Mouse (Mus musculus): ENCODE results near the gene Col6a2. TPM values are rescaled to one million over a fixed set of nuclear protein-coding genes. Genes with fewer than 3 reads are reported as not detected.
A peak's percentile ranks its signal among the peaks of the same experiment; 100 is the strongest.

Col6a2 gene
- polyA plus RNA-seq, 1 experiment from 2014 or later = 31.7 TPM

GRCm38 (mm10) chr10:76632630-76633029 lies 9.2 kb upstream of the Col6a2 start:
- Histone ChIP-seq H3K4me2 (no peak overlapping the region), H3K27ac (replicated peaks) (no peak overlapping the region), H3K4me3 (no peak overlapping the region), H3K4me1 (replicated peaks) (no peaks in the 10 kb centered on the region), H3K9me3 (no peaks in the 10 kb centered on the region), H3K9ac (no peak overlapping the region), H3K27me3 (no peaks in the 10 kb centered on the region), H3K36me3 (no peaks in the 10 kb centered on the region)
- no peak for ATAC-seq (ENCODE audit: low read depth)
- WGBS = 75% methylated on average over 8 of the region's 8 CpGs

GRCm38 (mm10) chr10:76630657-76631056 lies 7.2 kb upstream of the Col6a2 start:
- H3K36me3 ChIP-seq = no peaks in the 10 kb centered on the region
- no peaks in the 10 kb centered on the region for H3K4me1 ChIP-seq (replicated peaks)
- no peak for ATAC-seq (ENCODE audit: low read depth)
- H3K27me3 ChIP-seq = no peaks in the 10 kb centered on the region
- H3K4me2 ChIP-seq = no peak overlapping the region
- no peaks in the 10 kb centered on the region for H3K9me3 ChIP-seq
- no peak overlapping the region for H3K9ac ChIP-seq
- no peak overlapping the region for H3K27ac ChIP-seq (replicated peaks)
- H3K4me3 ChIP-seq = no peak overlapping the region
- WGBS = 88% methylated on average over 1 of the region's 1 CpGs

GRCm38 (mm10) chr10:76627714-76628113 lies 4.3 kb upstream of the Col6a2 start:
- 89% methylated on average over 5 of the region's 5 CpGs for WGBS
- H3K27ac ChIP-seq (replicated peaks) = no peak overlapping the region

GRCm38 (mm10) chr10:76624903-76625302 lies 1.5 kb upstream of the Col6a2 start:
- WGBS = 85% methylated on average over 7 of the region's 7 CpGs
- Histone ChIP-seq H3K27me3 (no peaks in the 10 kb centered on the region), H3K9ac (no peak overlapping the region), H3K4me2 (no peak overlapping the region), H3K9me3 (no peaks in the 10 kb centered on the region), H3K36me3 (no peaks in the 10 kb centered on the region), H3K4me1 (replicated peaks) (peaks cover 10% of the 10 kb centered on the region), H3K27ac (replicated peaks) (no peak overlapping the region), H3K4me3 (no peak overlapping the region)
- ATAC-seq (ENCODE audit: low read depth) = no peak

More at GRCm38 (mm10) chr10:76627714-76628113, 4.3 kb upstream of the Col6a2 start:
- Histone ChIP-seq H3K9me3 (no peaks in the 10 kb centered on the region), H3K27me3 (no peaks in the 10 kb centered on the region), H3K4me3 (no peak overlapping the region), H3K4me1 (replicated peaks) (peaks cover 10% of the 10 kb centered on the region), H3K9ac (no peak overlapping the region), H3K4me2 (no peak overlapping the region), H3K36me3 (no peaks in the 10 kb centered on the region)
- no peak for ATAC-seq (ENCODE audit: low read depth)

- 21% methylated on average over 7 of the region's 7 CpGs for WGBS
- peak overlapping the region; percentile 62 for H3K4me2 ChIP-seq
- H3K27ac ChIP-seq (replicated peaks) = no peak overlapping the region
- ATAC-seq (ENCODE audit: low read depth) = no peak
- no peaks in the 10 kb centered on the region for H3K9me3 ChIP-seq
- no peaks in the 10 kb centered on the region for H3K36me3 ChIP-seq
- H3K4me1 ChIP-seq (replicated peaks) = peaks cover 10% of the 10 kb centered on the region
- no peaks in the 10 kb centered on the region for H3K27me3 ChIP-seq
- H3K9ac ChIP-seq = no peak overlapping the region
- H3K4me3 ChIP-seq = peak overlapping the region; percentile 37
These were observed 304 bp upstream of the Col6a2 start for GRCm38 (mm10) chr10:76623734-76624133.

- ATAC-seq (ENCODE audit: low read depth) = no peak
- Histone ChIP-seq H3K36me3 (no peaks in the 10 kb centered on the region), H3K9ac (peak overlapping the region; percentile 68; the same call in 1 of the 2 replicates), H3K9me3 (no peaks in the 10 kb centered on the region), H3K4me3 (peak overlapping the region; percentile 37), H3K4me1 (replicated peaks) (peaks cover 10% of the 10 kb centered on the region), H3K27ac (replicated peaks) (no peak overlapping the region), H3K27me3 (no peaks in the 10 kb centered on the region), H3K4me2 (peak overlapping the region; percentile 62)
- WGBS = 77% methylated on average over 4 of the region's 4 CpGs
These were observed 1.0 kb downstream of the Col6a2 start for GRCm38 (mm10) chr10:76622411-76622810.

- WGBS = 93% methylated on average over 7 of the region's 7 CpGs
- ATAC-seq (ENCODE audit: low read depth) = no peak
- Histone ChIP-seq H3K9ac (no peak overlapping the region), H3K4me1 (replicated peaks) (no peaks in the 10 kb centered on the region), H3K36me3 (0 out of 2 replicates have a peak, but pooled peaks cover 3% of the 10 kb centered on the region), H3K4me3 (no peak overlapping the region), H3K27me3 (no peaks in the 10 kb centered on the region), H3K27ac (replicated peaks) (no peak overlapping the region), H3K4me2 (no peak overlapping the region), H3K9me3 (no peaks in the 10 kb centered on the region)
These were observed 11.0 kb downstream of the Col6a2 start for GRCm38 (mm10) chr10:76612473-76612872.

GRCm38 (mm10) chr10:76602690-76603089 lies 20.7 kb downstream of the Col6a2 start:
- H3K36me3 ChIP-seq = no peaks in the 10 kb centered on the region
- H3K4me2 ChIP-seq = no peak overlapping the region
- H3K27ac ChIP-seq (replicated peaks) = no peak overlapping the region
- no peak for ATAC-seq (ENCODE audit: low read depth)
- no peaks in the 10 kb centered on the region for H3K27me3 ChIP-seq
- no peak overlapping the region for H3K9ac ChIP-seq
- no peaks in the 10 kb centered on the region for H3K9me3 ChIP-seq
- no peaks in the 10 kb centered on the region for H3K4me1 ChIP-seq (replicated peaks)
- 88% methylated on average over 3 of the region's 3 CpGs for WGBS
- no peak overlapping the region for H3K4me3 ChIP-seq

- Histone ChIP-seq H3K4me1 (replicated peaks) (no peaks in the 10 kb centered on the region), H3K27ac (replicated peaks) (no peak overlapping the region), H3K9ac (no peak overlapping the region), H3K4me2 (no peak overlapping the region), H3K36me3 (no peaks in the 10 kb centered on the region), H3K27me3 (no peaks in the 10 kb centered on the region), H3K4me3 (no peak overlapping the region), H3K9me3 (no peaks in the 10 kb centered on the region)
- 92% methylated on average over 31 of the region's 31 CpGs for WGBS
- no peak for ATAC-seq (ENCODE audit: low read depth)
These were observed 27.1 kb downstream of the Col6a2 start for GRCm38 (mm10) chr10:76596338-76596737.

- H3K4me2 ChIP-seq = no peak overlapping the region
- H3K4me3 ChIP-seq = no peak overlapping the region
- H3K9ac ChIP-seq = no peak overlapping the region
- H3K27ac ChIP-seq (replicated peaks) = no peak overlapping the region
- no peak for ATAC-seq (ENCODE audit: low read depth)
- WGBS = 59% methylated on average over 11 of the region's 11 CpGs
- H3K27me3 ChIP-seq = no peaks in the 10 kb centered on the region
- no peaks in the 10 kb centered on the region for H3K4me1 ChIP-seq (replicated peaks)
- no peaks in the 10 kb centered on the region for H3K9me3 ChIP-seq
- H3K36me3 ChIP-seq = no peaks in the 10 kb centered on the region
These were observed 33.2 kb downstream of the Col6a2 start for GRCm38 (mm10) chr10:76590197-76590596.

GRCm38 (mm10) chr10:76586190-76586589 lies 37.2 kb downstream of the Col6a2 start:
- WGBS = 66% methylated on average over 1 of the region's 1 CpGs
- Histone ChIP-seq H3K27ac (replicated peaks) (no peak overlapping the region), H3K4me2 (no peak overlapping the region), H3K4me3 (no peak overlapping the region), H3K36me3 (no peaks in the 10 kb centered on the region), H3K9me3 (no peaks in the 10 kb centered on the region), H3K9ac (no peak overlapping the region), H3K4me1 (replicated peaks) (0 out of 2 replicates have a peak, but pooled peaks cover 4% of the 10 kb centered on the region), H3K27me3 (peaks cover 10% of the 10 kb centered on the region)
- no peak for ATAC-seq (ENCODE audit: low read depth)

GRCm38 (mm10) chr10:76584138-76584537 lies 39.3 kb downstream of the Col6a2 start:
- Histone ChIP-seq H3K4me2 (no peak overlapping the region), H3K27ac (replicated peaks) (no peak overlapping the region), H3K9me3 (no peaks in the 10 kb centered on the region), H3K36me3 (no peaks in the 10 kb centered on the region), H3K4me1 (replicated peaks) (0 out of 2 replicates have a peak, but pooled peaks cover 4% of the 10 kb centered on the region), H3K9ac (no peak overlapping the region), H3K27me3 (peaks cover 10% of the 10 kb centered on the region), H3K4me3 (no peak overlapping the region)
- WGBS = 20% methylated on average over 10 of the region's 10 CpGs
- no peak for ATAC-seq (ENCODE audit: low read depth)

- no peak overlapping the region for H3K9ac ChIP-seq
- H3K27me3 ChIP-seq = no peaks in the 10 kb centered on the region
- no peaks in the 10 kb centered on the region for H3K36me3 ChIP-seq
- H3K4me3 ChIP-seq = no peak overlapping the region
- no peaks in the 10 kb centered on the region for H3K4me1 ChIP-seq (replicated peaks)
- no peak for ATAC-seq (ENCODE audit: low read depth)
- no peaks in the 10 kb centered on the region for H3K9me3 ChIP-seq
- no peak overlapping the region for H3K4me2 ChIP-seq
- H3K27ac ChIP-seq (replicated peaks) = no peak overlapping the region
- 86% methylated on average over 7 of the region's 7 CpGs for WGBS
These were observed 46.5 kb downstream of the Col6a2 start for GRCm38 (mm10) chr10:76576920-76577319.

Data from neural tube, embryonic 13.5 days (tissue).